Mouse (Mus musculus) limb, embryonic 14.5 days (tissue): ENCODE results near the gene Gstp2. TPM values are rescaled to one million over a fixed set of nuclear protein-coding genes. Genes with fewer than 3 reads are reported as not detected.

Source experiments
- ATAC-seq: fragments of 200-750 bp; cut with Nextera tagmentation; 2 replicates; pipeline ENCODE4 v1.8.0; 2017; ENCODE audit warnings: low read depth, moderate number of reproducible peaks, moderate TSS enrichment; ENCODE audit not compliant: low FRiP score
- DNase-seq: peaks from one replicate; pipeline ENCODE4 v3.0.0-alpha.2; 2015; ENCODE audit warnings: low spot score
- H3K27ac ChIP-seq: fragments of 300-500 bp; sonication (generic); replicated peaks from 2 replicates; pipeline ENCODE4 v1.5.1; 2014; ENCODE audit warnings: low read depth, mild to moderate bottlenecking, low read length, moderate library complexity, mixed read lengths
- H3K27me3 ChIP-seq: fragments of 300-500 bp; sonication (generic); 2 replicates; pipeline ENCODE4 v1.6.1; 2014; ENCODE audit warnings: low read length, mixed read lengths; ENCODE audit not compliant: control insufficient read depth, insufficient read depth
- H3K36me3 ChIP-seq: fragments of 300-500 bp; sonication (generic); 2 replicates; pipeline ENCODE4 v1.6.1; 2014; ENCODE audit warnings: mild to moderate bottlenecking, low read length, moderate library complexity, mixed read lengths; ENCODE audit not compliant: control insufficient read depth, insufficient read depth
- H3K4me1 ChIP-seq: fragments of 300-500 bp; sonication (generic); 2 replicates; pipeline ENCODE4 v1.6.1; 2014; ENCODE audit warnings: antibody characterized with exemption, low read length, mixed read lengths; ENCODE audit not compliant: control insufficient read depth, insufficient read depth
- H3K4me2 ChIP-seq: fragments of 300-500 bp; sonication (generic); replicated peaks from 2 replicates; pipeline ENCODE4 v1.6.1; 2014; ENCODE audit warnings: low read depth, mild to moderate bottlenecking, low read length, moderate library complexity; ENCODE audit not compliant: severe bottlenecking
- H3K4me3 ChIP-seq: fragments of 300-500 bp; sonication (generic); replicated peaks from 2 replicates; pipeline ENCODE4 v1.5.1; 2014; ENCODE audit warnings: low read length
- H3K9ac ChIP-seq: fragments of 300-500 bp; sonication (generic); 2 replicates; pipeline ENCODE4 v1.6.1; 2014; ENCODE audit warnings: mild to moderate bottlenecking, low read depth, low read length, moderate library complexity; ENCODE audit not compliant: severe bottlenecking
- H3K9me3 ChIP-seq: fragments of 300-500 bp; sonication (generic); 2 replicates; pipeline ENCODE4 v1.6.1; 2016; ENCODE audit warnings: low read length; ENCODE audit not compliant: control insufficient read depth
- POLR2A ChIP-seq: fragments of 200-500 bp; IDR thresholded peaks from 2 replicates; pipeline ENCODE4 v1.8.0; 2012; ENCODE audit warnings: inconsistent platforms, mild to moderate bottlenecking, moderate library complexity, borderline replicate concordance; ENCODE audit not compliant: insufficient read depth, insufficient read length; ENCODE audit errors: extremely low read depth
- WGBS: fragments of 180-500 bp; shearing (Covaris S2); extraction: QIAGEN DNeasy Blood & Tissue Kit; methylation state at CpG from one replicate; pipeline ENCODE4 v1.1.7; 2014; 5-methylcytosine and 5-hydroxymethylcytosine counted together
- polyA plus RNA-seq, 2 experiments: library from polyadenylated mRNA; depleted of rRNA in 1 of 2; stranded (reverse) in 1 of 2; unstranded in 1 of 2; fragments of >200 nt; fragmentation: Nextera tagmentation in 1 of 2; extraction: Ambion mirVana in 1 of 2; gene quantifications; 2 replicates each; pipeline versions ENCODE4 v1.2.1 to v1.2.3; 2012 to 2014

Gene Gstp2
- polyA plus RNA-seq, 2 experiments = 1.7 to 10.8 TPM

DNA sequence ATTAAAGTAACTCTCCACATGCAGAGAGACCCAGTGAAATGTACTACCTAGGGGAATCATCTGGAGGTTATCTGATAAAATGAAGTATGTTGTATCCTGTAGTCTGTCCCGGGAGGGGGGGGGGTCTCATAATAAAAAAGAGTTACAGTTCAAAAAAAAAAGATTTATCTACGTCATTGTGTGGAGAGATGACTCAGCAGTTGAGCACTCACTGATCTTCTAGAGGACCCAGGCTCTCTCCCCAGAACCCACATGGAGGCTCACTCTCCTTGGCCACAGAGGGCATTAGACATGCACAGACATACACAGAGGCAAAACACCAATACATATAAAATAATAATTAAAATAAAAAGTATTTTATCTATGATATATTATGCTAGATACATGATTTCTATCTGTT is 45.6 kb upstream of the Gstp2 start:
- Histone ChIP-seq H3K4me3 (no peak overlapping the region), H3K4me2 (no peak overlapping the region), H3K9me3 (no peaks in the 10 kb centered on the region), H3K27ac (no peak overlapping the region), H3K36me3 (no peaks in the 10 kb centered on the region), H3K9ac (no peak overlapping the region), H3K4me1 (peaks cover 4% of the 10 kb centered on the region), H3K27me3 (no peaks in the 10 kb centered on the region)
- no peak for DNase-seq
- 71% methylated on average over 2 of the region's 2 CpGs for WGBS
- TF ChIP-seq POLR2A = no peak
- no peak for ATAC-seq

DNA sequence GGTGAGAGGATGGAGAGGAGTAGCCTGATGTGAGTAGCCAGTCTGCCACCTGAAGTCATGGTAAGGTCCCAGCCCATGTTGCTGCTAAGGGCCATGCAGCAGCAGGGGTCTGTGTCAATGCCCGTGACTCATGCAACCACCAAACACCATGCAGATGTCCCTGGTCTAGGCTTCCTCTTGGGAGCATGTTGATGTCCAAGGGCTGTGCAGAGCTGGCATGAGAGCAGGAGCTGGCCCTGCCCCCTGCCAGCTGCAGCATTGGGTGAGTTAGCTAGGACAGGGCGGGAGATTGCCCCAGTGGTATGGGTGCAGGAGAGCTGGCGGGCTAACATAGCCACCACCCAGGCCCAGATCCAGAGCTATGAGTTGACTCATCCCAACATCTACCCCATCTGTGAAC is 44.6 kb upstream of the Gstp2 start:
- Histone ChIP-seq H3K9ac (no peak overlapping the region), H3K27me3 (no peaks in the 10 kb centered on the region), H3K4me1 (no peaks in the 10 kb centered on the region), H3K36me3 (no peaks in the 10 kb centered on the region), H3K4me2 (no peak overlapping the region), H3K4me3 (no peak overlapping the region), H3K9me3 (no peaks in the 10 kb centered on the region), H3K27ac (no peak overlapping the region)
- WGBS = 88% methylated on average over 3 of the region's 3 CpGs
- DNase-seq (no peak), ATAC-seq (no peak)
- TF ChIP-seq POLR2A = no peak

DNA sequence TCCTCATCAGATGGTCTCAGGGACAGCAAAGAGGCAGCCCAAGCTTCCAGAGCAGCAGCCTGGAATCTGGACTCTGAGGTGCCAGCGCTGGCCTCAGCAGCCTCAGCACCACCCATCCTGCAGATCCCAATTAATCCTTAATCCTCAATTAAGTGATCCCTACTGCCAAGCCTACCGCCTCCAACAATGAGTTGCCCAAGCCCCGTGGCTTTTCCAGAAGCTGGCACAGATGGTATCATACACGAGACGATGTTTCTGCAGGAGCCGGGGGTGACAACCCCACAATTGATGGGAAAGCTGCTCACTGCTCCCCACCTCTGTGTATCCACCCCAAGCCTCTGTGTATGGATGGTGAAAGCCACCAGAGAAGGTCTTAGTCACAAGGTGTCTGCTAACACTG is 43.3 kb upstream of the Gstp2 start:
- ATAC-seq (no peak), DNase-seq (no peak)
- TF ChIP-seq POLR2A = no peak
- H3K36me3 ChIP-seq = no peaks in the 10 kb centered on the region
- no peaks in the 10 kb centered on the region for H3K9me3 ChIP-seq
- no peak overlapping the region for H3K27ac ChIP-seq
- no peak overlapping the region for H3K4me3 ChIP-seq
- H3K27me3 ChIP-seq = no peaks in the 10 kb centered on the region
- no peak overlapping the region for H3K4me2 ChIP-seq
- WGBS = 75% methylated on average over 6 of the region's 6 CpGs
- H3K4me1 ChIP-seq = no peaks in the 10 kb centered on the region
- no peak overlapping the region for H3K9ac ChIP-seq

DNA sequence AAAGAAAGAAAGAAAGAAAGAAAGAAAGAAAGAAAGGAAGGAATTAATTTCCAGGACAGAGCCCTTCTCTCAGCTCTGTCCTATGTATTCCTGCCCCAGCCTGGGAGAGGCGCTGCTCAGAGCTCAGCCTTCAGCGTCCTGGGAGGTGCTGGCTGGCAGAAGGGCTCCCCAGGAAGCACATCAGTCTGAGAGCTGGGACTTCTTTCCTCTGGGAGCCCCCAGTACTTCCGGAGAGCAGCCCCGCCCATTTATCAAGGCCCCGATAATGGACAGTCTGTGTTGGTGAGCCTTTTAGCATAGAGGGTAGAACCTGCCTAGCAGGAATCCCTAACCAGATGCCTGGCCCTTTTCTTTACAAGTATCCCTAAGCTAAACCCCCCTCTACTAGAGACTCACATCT is 42.3 kb upstream of the Gstp2 start:
- Histone ChIP-seq H3K9ac (no peak overlapping the region), H3K4me3 (no peak overlapping the region), H3K9me3 (no peaks in the 10 kb centered on the region), H3K27ac (no peak overlapping the region), H3K27me3 (no peaks in the 10 kb centered on the region), H3K36me3 (no peaks in the 10 kb centered on the region), H3K4me2 (no peak overlapping the region), H3K4me1 (no peaks in the 10 kb centered on the region)
- ATAC-seq (no peak), DNase-seq (no peak)
- TF ChIP-seq POLR2A = no peak
- WGBS = 47% methylated on average over 5 of the region's 5 CpGs

DNA sequence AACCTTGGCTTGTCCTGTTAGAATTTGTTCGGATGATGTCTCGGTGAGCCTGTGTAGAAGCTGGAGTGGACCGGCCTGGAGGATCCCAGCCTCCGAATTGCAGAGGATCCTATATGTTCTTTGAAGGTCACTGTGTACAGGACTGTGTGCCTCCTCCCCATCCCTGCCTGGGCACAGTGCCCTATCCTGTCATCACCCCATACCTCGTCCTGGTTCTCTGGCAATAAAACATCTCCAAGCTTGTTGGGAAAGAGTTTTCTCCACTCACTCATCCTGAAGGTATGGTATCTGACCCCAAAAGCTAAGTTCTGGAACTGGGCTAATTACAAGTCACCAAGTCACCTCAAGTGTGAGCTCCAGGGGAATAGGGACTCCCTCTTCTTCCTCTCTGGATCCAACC is 41.3 kb upstream of the Gstp2 start:
- no peaks in the 10 kb centered on the region for H3K36me3 ChIP-seq
- ATAC-seq = no peak
- no peak overlapping the region for H3K27ac ChIP-seq
- no peaks in the 10 kb centered on the region for H3K4me1 ChIP-seq
- no peaks in the 10 kb centered on the region for H3K9me3 ChIP-seq
- H3K27me3 ChIP-seq = no peaks in the 10 kb centered on the region
- no peak for TF ChIP-seq POLR2A
- no peak overlapping the region for H3K4me2 ChIP-seq
- WGBS = 85% methylated on average over 5 of the region's 5 CpGs
- DNase-seq = no peak
- no peak overlapping the region for H3K9ac ChIP-seq
- H3K4me3 ChIP-seq = no peak overlapping the region

DNA sequence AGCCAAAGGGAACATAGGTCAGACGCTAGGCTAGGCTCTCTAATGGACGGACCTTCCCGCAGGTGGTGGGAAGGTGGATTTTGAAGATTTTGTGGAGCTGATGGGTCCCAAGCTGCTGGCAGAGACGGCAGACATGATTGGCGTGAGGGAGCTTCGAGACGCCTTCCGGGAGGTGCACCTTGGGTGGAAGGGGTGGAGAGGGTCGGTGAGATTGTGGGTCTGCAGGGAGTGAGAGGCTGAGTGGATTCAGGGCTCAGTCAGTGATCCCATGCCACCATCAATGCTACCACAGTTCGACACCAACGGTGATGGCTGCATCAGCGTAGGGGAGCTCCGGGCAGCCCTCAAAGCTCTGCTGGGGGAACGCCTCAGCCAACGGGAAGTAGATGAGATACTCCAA is 40.3 kb upstream of the Gstp2 start:
- Histone ChIP-seq H3K9ac (no peak overlapping the region), H3K4me2 (no peak overlapping the region), H3K4me1 (no peaks in the 10 kb centered on the region), H3K36me3 (no peaks in the 10 kb centered on the region), H3K27me3 (no peaks in the 10 kb centered on the region), H3K9me3 (no peaks in the 10 kb centered on the region), H3K4me3 (no peak overlapping the region), H3K27ac (no peak overlapping the region)
- TF ChIP-seq POLR2A = no peak
- 90% methylated on average over 15 of the region's 15 CpGs for WGBS
- ATAC-seq (no peak), DNase-seq (no peak)
